Mouse (Mus musculus): ENCODE measurements around the gene Siah1a.
A peak's percentile ranks its signal among the peaks of the same experiment; 100 is the strongest.

- TF ChIP-seq CTCF (IDR thresholded peaks at IDR 0.05), result peak; percentile 17
- no peak for TF ChIP-seq EP300 (IDR thresholded peaks at IDR 0.05; ENCODE audit: insufficient read depth, low read depth, low read length)
Measured at GRCm38 (mm10) chr8:86726959-86727358, 18.8 kb downstream of the Siah1a start.

All from heart, adult 2 months (tissue).